Comparison of ENCODE assay signal across 8 mouse cellular contexts in the genomic region with DNA sequence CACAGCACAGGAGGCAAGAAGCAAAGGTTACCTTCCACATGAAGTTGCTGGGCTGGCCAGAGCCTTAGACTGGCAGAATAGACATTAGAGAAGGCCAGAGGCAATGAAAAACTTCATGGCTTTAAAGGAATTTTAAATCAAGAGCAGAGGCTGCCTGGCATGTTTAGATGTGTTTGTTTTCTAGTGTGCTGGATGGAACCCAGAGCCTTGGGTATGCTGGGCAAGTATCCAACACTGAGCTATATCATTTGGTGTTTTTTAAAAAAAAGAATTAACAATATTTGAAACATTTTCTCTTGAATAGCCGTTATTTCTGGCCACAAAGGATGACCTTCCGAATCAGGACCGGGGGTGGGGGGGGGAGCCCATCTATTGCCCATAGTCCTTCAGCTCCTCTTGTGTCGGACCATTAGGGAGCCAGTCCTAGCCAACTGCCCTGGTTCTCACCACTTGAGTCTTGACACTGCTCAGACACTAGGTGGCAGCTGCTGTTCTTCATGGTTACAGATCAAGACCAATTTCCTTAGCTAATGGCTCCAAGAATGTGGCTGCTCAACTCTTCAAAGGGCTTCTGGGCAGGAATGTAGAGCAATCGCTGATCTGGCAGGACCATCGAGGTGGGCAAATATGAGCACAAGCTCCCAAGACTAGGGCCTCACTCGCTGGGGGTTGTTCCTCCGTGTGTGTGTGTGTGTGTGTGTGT. TPM values are rescaled to one million over a fixed set of nuclear protein-coding genes. Genes with fewer than 3 reads are reported as not detected.
A peak's percentile ranks its signal among the peaks of the same experiment; 100 is the strongest.
DNase-seq lines count a peak whose midpoint lies in the region; ATAC-seq and TF ChIP-seq lines count a peak whose summit lies in the region.

No protein-coding gene starts in this region.

- peak; percentile 64 for DNase-seq in gastrocnemius, adult 18-20 months (ENCODE audit: low spot score)
- DNase-seq in gastrocnemius, adult 8-10 months (ENCODE audit: low spot score in 2 of 2), result no peak
- DNase-seq in CD4-positive, CD25-positive, alpha-beta regulatory T cell, adult 2 months (ENCODE audit: low read depth, low spot score), result peak; percentile 64
- peak; percentile 67 to 68 for DNase-seq in cerebellum, postnatal 10 days
- DNase-seq in heart, adult 8-10 months (ENCODE audit: low spot score), result peak; percentile 57
- peak; percentile 82 for DNase-seq in lung, embryonic 14.5 days
- DNase-seq in right cerebral cortex, postnatal 14 days, result peak; percentile 25

- peaks cover 6% of the 10 kb centered on the region; the same call in 1 of the 2 replicates for H3K4me1 ChIP-seq in kidney, embryonic 14.5 days (ENCODE audit: control insufficient read depth, insufficient read depth, low read length)
- H3K4me1 ChIP-seq in lung, embryonic 14.5 days (ENCODE audit: insufficient read depth), result peaks cover 4% of the 10 kb centered on the region

- no peak overlapping the region for H3K27ac ChIP-seq in kidney, embryonic 14.5 days (ENCODE audit: low read depth, low read length)
- no peak overlapping the region for H3K27ac ChIP-seq in lung, embryonic 14.5 days (ENCODE audit: low read depth)

- H3K9ac ChIP-seq in kidney, embryonic 14.5 days (ENCODE audit: low read depth, low read length), result no peak overlapping the region
- no peak overlapping the region for H3K9ac ChIP-seq in lung, embryonic 14.5 days

- no peaks in the 10 kb centered on the region for H3K27me3 ChIP-seq in kidney, embryonic 14.5 days (ENCODE audit: control insufficient read depth, insufficient read depth, low read length)
- no peaks in the 10 kb centered on the region for H3K27me3 ChIP-seq in lung, embryonic 14.5 days (ENCODE audit: insufficient read depth, low read length)

- H3K4me2 ChIP-seq in kidney, embryonic 14.5 days (replicated peaks; ENCODE audit: low read depth, low read length), result no peak overlapping the region
- no peak overlapping the region for H3K4me2 ChIP-seq in lung, embryonic 14.5 days

- H3K9me3 ChIP-seq in kidney, embryonic 14.5 days (ENCODE audit: control insufficient read depth, low read length), result no peaks in the 10 kb centered on the region
- no peaks in the 10 kb centered on the region for H3K9me3 ChIP-seq in lung, embryonic 14.5 days (ENCODE audit: low read depth, low read length)

- no peak overlapping the region for H3K4me3 ChIP-seq in kidney, embryonic 14.5 days (ENCODE audit: low read length)
- no peak overlapping the region for H3K4me3 ChIP-seq in lung, embryonic 14.5 days (ENCODE audit: low read depth, low read length)

- 40% methylated on average over 8 of the region's 8 CpGs for WGBS in kidney, embryonic 14.5 days
- 33% methylated on average over 8 of the region's 8 CpGs for WGBS in lung, embryonic 14.5 days

- peak; percentile 80 for TF ChIP-seq CTCF in lung, embryonic 14.5 days (IDR thresholded peaks at IDR 0.05; ENCODE audit: low read depth)

- H3K36me3 ChIP-seq in kidney, embryonic 14.5 days (ENCODE audit: control insufficient read depth, insufficient read depth, low read length), result peaks cover 9% of the 10 kb centered on the region; the same call in 1 of the 2 replicates
- H3K36me3 ChIP-seq in lung, embryonic 14.5 days (ENCODE audit: insufficient read depth), result 0 out of 2 replicates have a peak, but pooled peaks cover 6% of the 10 kb centered on the region

- ATAC-seq in kidney, embryonic 14.5 days (ENCODE audit: low FRiP score, low TSS enrichment), result peak; percentile 45
- ATAC-seq in lung, embryonic 14.5 days (ENCODE audit: insufficient read depth), result peak; percentile 69; the same call in 1 of the 2 replicates

RNA-seq across cellular contexts. Expression of a gene that starts 16.4 kb away (rescaled TPM):
- 10 to 100 TPM in 1 of 2 experiments, 1 to 10 TPM in 1; 6.3 to 15.4 TPM for total RNA-seq in gastrocnemius, adult 18-20 months (2021)
- total RNA-seq in gastrocnemius, adult 8-10 months (2022), result 1 to 10 TPM; 4.1 to 10.0 (median 7.3) TPM
- total RNA-seq in heart, adult 8-10 months (2022), result 10 to 100 TPM in 2 of 4 experiments, 1 to 10 TPM in 2; 4.7 to 16.6 (median 9.9) TPM
- 2.3 and 4.5 TPM in 2 replicates for polyA plus RNA-seq in kidney, embryonic 14.5 days (2014; fragmentation: Nextera tagmentation; extraction: Ambion mirVana)
- polyA plus RNA-seq in lung, embryonic 14.5 days (2014; fragmentation: Nextera tagmentation; extraction: Ambion mirVana), result 5.4 and 6.6 TPM in 2 replicates

RNA-seq across cellular contexts. Expression of a gene that starts 45.1 kb away (rescaled TPM):
- total RNA-seq in gastrocnemius, adult 18-20 months (2021), result 10 to 100 TPM; 31.9 to 40.6 TPM
- 10 to 100 TPM; 34.1 to 50.1 (median 38.7) TPM for total RNA-seq in gastrocnemius, adult 8-10 months (2022)
- total RNA-seq in heart, adult 8-10 months (2022), result 10 to 100 TPM; 46.9 to 76.4 (median 65.2) TPM
- polyA plus RNA-seq in kidney, embryonic 14.5 days (2014; fragmentation: Nextera tagmentation; extraction: Ambion mirVana), result 30.2 and 46.2 TPM in 2 replicates
- 41.4 and 46.3 TPM in 2 replicates for polyA plus RNA-seq in lung, embryonic 14.5 days (2014; fragmentation: Nextera tagmentation; extraction: Ambion mirVana)

RNA-seq across cellular contexts. Expression of a gene that starts 48.2 kb away (rescaled TPM):
- not detected for total RNA-seq in gastrocnemius, adult 18-20 months (2021)
- total RNA-seq in gastrocnemius, adult 8-10 months (2022), result not detected
- total RNA-seq in heart, adult 8-10 months (2022), result not detected
- 0.43 and 0.65 TPM in 2 replicates for polyA plus RNA-seq in kidney, embryonic 14.5 days (2014; fragmentation: Nextera tagmentation; extraction: Ambion mirVana)
- 0.53 and 0.58 TPM in 2 replicates for polyA plus RNA-seq in lung, embryonic 14.5 days (2014; fragmentation: Nextera tagmentation; extraction: Ambion mirVana)

RNA-seq across cellular contexts. Expression of a gene that starts 49.4 kb away (rescaled TPM):
- under 1 TPM; 0.30 to 0.66 TPM for total RNA-seq in gastrocnemius, adult 18-20 months (2021)
- 1 to 10 TPM in 1 of 4 experiments, under 1 TPM in 3; 0.27 to 1.1 (median 0.40) TPM for total RNA-seq in gastrocnemius, adult 8-10 months (2022)
- total RNA-seq in heart, adult 8-10 months (2022), result 1 to 10 TPM; 2.0 to 4.4 (median 2.8) TPM
- polyA plus RNA-seq in kidney, embryonic 14.5 days (2014; fragmentation: Nextera tagmentation; extraction: Ambion mirVana), result 10.8 and 17.4 TPM in 2 replicates
- 2.6 and 4.5 TPM in 2 replicates for polyA plus RNA-seq in lung, embryonic 14.5 days (2014; fragmentation: Nextera tagmentation; extraction: Ambion mirVana)

Comparison
In these comparisons a context has a peak if more than half of its experiments do, and no peak if none do; other contexts are left out.
1. DNase-seq: peak in gastrocnemius, adult 18-20 months (single experiment), CD4-positive, CD25-positive, alpha-beta regulatory T cell, adult 2 months (single experiment), cerebellum, postnatal 10 days (2 of 2), heart, adult 8-10 months (single experiment), lung, embryonic 14.5 days (single experiment) and right cerebral cortex, postnatal 14 days (single experiment); none in gastrocnemius, adult 8-10 months (0 of 2).